Mouse (Mus musculus): ENCODE measurements around the gene Gpr173. TPM values are rescaled to one million over a fixed set of nuclear protein-coding genes. Genes with fewer than 3 reads are reported as not detected.

The Gpr173 gene
- polyA plus RNA-seq (2017; shearing (Covaris generic)), result not detected

GRCm38 (mm10) chrX:152368397-152369273 is at the start of gene Gpr173:
Gene Gpr173, minus strand, starts transcription at chrX:152368704.

DNA sequence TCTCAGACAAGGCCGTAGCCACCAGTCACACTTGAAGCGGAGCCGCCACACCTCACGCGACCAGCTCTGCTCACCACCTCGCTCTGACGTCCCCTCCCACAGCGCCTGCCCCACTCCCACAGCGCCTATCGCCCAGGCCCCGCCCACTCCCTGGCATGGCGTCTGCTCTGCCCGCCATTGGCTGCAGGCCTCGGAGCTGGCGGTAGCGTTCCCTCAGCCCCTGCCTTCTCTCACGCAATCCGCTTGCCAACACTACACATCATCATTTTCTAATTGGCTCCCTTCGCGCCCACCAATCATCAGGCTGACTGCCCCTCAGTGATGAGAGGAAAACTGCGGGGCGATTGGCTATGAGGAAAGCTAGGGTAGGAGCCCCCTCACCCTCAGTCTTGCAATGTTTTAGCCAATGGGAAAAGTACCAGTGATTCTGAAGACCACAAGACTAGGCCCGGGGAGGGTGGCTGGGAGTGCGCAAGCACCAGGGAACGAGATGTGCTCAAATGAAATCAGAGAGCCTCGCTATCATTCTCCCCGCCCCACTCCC is 26.1 kb downstream of the Gpr173 start, which contains the start of gene Tspyl2:
Gene Tspyl2 (minus strand): TSS at position 68 of the 544 bp plus-strand sequence.

GRCm38 (mm10) chrX:152326996-152327688 is 41.4 kb downstream of the Gpr173 start, which contains the start of gene Kantr:
Gene Kantr, minus strand, starts transcription at chrX:152327495.

Other genes with a start within 250 kb of the Gpr173 start
- not detected for gene Iqsec2, start 224.4 kb downstream of the Gpr173 start, polyA plus RNA-seq (2017; shearing (Covaris generic))
- gene Kdm5c, start 135.7 kb downstream of the Gpr173 start, polyA plus RNA-seq (2017; shearing (Covaris generic)), result 51.0 TPM
- gene Kantr, start 41.2 kb downstream of the Gpr173 start, polyA plus RNA-seq (2017; shearing (Covaris generic)), result 13.4 TPM
- 48.4 TPM for gene Tspyl2, start 26.3 kb downstream of the Gpr173 start, polyA plus RNA-seq (2017; shearing (Covaris generic))
- not detected for gene Cldn34a, start 194.6 kb upstream of the Gpr173 start, polyA plus RNA-seq (2017; shearing (Covaris generic))